Comparison of ENCODE assay signal across 8 mouse cellular contexts in the genomic region with DNA sequence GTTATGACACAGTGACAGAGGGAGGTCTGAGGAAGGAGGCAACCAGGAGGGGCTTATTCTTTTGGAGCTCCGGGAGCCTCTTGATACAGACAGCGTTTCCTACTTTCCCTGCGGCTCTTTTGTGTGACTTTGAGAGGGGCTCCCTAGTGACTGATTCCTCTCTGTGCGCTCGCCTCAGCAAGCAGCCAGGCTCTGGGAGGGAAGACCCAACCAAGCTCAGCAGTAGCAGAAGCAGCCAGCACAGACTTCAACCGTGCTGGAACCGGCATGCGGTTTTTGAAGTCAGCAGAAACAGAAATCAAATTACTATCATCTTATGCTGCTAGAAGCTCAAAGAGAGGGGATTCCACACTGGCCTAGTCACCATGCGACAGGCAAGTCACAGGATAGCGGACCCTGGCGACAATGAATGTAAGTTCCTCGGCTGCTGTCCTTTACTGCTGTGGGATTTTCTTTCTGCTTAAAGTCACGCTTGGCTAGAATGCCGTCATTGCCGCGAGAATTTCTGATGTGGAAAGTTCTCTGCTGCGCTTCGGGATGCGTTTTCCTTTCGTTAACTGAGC. TPM values are rescaled to one million over a fixed set of nuclear protein-coding genes. Genes with fewer than 3 reads are reported as not detected.
DNase-seq lines count a peak whose midpoint lies in the region; ATAC-seq and TF ChIP-seq lines count a peak whose summit lies in the region.

Gene Htr2a (plus strand): TSS at position 22 of the 563 bp plus-strand sequence.

- H3K79me2 ChIP-seq in MEL (ENCODE audit: control insufficient read depth, insufficient read depth, low read length, poor library complexity) (no peaks in the 10 kb centered on the region; the same call in 1 of the 2 replicates), macrophage (ENCODE audit: inconsistent target) (no peaks in the 10 kb centered on the region)

- WGBS in macrophage (ENCODE audit: missing documents), result 2% methylated on average over 20 of the region's 20 CpGs
- 1% methylated on average over 20 of the region's 20 CpGs for WGBS in stomach, embryonic 15.5 days

- peak within 1 kb of the TSS; percentile 65 for H3K9ac ChIP-seq in MEL (ENCODE audit: control insufficient read depth, low read depth, low read length, poor library complexity, severe bottlenecking)
- no peak within 1 kb of the TSS for H3K9ac ChIP-seq in stomach, embryonic 15.5 days

- peaks cover 0 to 8% of the 10 kb centered on the region in 2 experiments; a peak in 2 of 4 replicates for H3K36me3 ChIP-seq in MEL (ENCODE audit: control insufficient read depth in 1 of 2, insufficient read depth in 2 of 2, low read length in 2 of 2)
- no peaks in the 10 kb centered on the region for H3K36me3 ChIP-seq in macrophage (ENCODE audit: inconsistent target)
- no peaks in the 10 kb centered on the region for H3K36me3 ChIP-seq in stomach, embryonic 15.5 days

- TF ChIP-seq POLR2A in MEL (IDR thresholded peaks at IDR 0.05; ENCODE audit: control insufficient read depth in 1 of 2, insufficient read depth in 1 of 2, low read depth in 1 of 2, low read length in 2 of 2, poor library complexity in 1 of 2), result no peak

- DNase-seq in kidney, adult 18-20 months, result peak; percentile 6
- DNase-seq in kidney, postnatal 25 days, result no peak
- DNase-seq in MEL (ENCODE audit: low read depth, low spot score), result peak; percentile 73
- DNase-seq in cerebellum, postnatal 25 days, result no peak

- H3K4me3 ChIP-seq in MEL (ENCODE audit: control insufficient read depth in 1 of 2, insufficient read depth in 1 of 2, low read depth in 2 of 2, low read length in 2 of 2) (peak within 1 kb of the TSS; percentile 62 to 66), macrophage (ENCODE audit: inconsistent target) (peak within 1 kb of the TSS; percentile 37)
- H3K4me3 ChIP-seq in stomach, embryonic 15.5 days (replicated peaks), result peak within 1 kb of the TSS; percentile 36

- H3K27ac ChIP-seq in MEL (ENCODE audit: control insufficient read depth, low read depth, low read length) (peak within 1 kb of the TSS; percentile 42), macrophage (peak within 1 kb of the TSS; percentile 13; the same call in 1 of the 2 replicates)
- H3K27ac ChIP-seq in stomach, embryonic 15.5 days, result no peak within 1 kb of the TSS

- TF ChIP-seq RAD21 in MEL (IDR thresholded peaks at IDR 0.05; ENCODE audit: low read depth, low read length), result no peak

- TF ChIP-seq CTCF in MEL (IDR thresholded peaks at IDR 0.05 in 2 of 3, conservative IDR thresholded peaks at IDR 0.05 in 1 of 3; ENCODE audit: control insufficient read depth in 1 of 3, insufficient read depth in 1 of 3, low read depth in 2 of 3, low read length in 3 of 3, poor library complexity in 1 of 3, severe bottlenecking in 1 of 3), result peak in 1 of 3 experiments; percentile 6; a peak in 1 of 6 replicates

- H3K4me1 ChIP-seq in MEL (ENCODE audit: control insufficient read depth in 1 of 2, insufficient read depth in 2 of 2, low read length in 2 of 2), result peaks cover 0 to 10% of the 10 kb centered on the region in 2 experiments; a peak in 2 of 4 replicates
- H3K4me1 ChIP-seq in stomach, embryonic 15.5 days, result peaks cover 10% of the 10 kb centered on the region; the same call in 1 of the 2 replicates

- ATAC-seq in erythroblast, adult 5-6 weeks (replicated peaks; ENCODE audit: low FRiP score, poor library complexity, severe bottlenecking), result 0 out of 2 replicates have a peak, but pooled peaks have one; percentile 13
- peak; percentile 29 for ATAC-seq in inflammation-experienced regulatory T-cells, adult 6 months
- ATAC-seq in stomach, embryonic 15.5 days (ENCODE audit: insufficient read depth, low FRiP score, low read depth), result no peak

- no peaks in the 10 kb centered on the region for H3K27me3 ChIP-seq in MEL (ENCODE audit: control insufficient read depth in 1 of 2, insufficient read depth in 2 of 2, low read length in 2 of 2)
- H3K27me3 ChIP-seq in stomach, embryonic 15.5 days (replicated peaks), result 0 out of 2 replicates have a peak, but pooled peaks cover 5% of the 10 kb centered on the region

- no peaks in the 10 kb centered on the region for H3K9me3 ChIP-seq in MEL (replicated peaks; ENCODE audit: insufficient read depth, low read length)
- H3K9me3 ChIP-seq in stomach, embryonic 15.5 days, result no peaks in the 10 kb centered on the region

- H3K4me2 ChIP-seq in stomach, embryonic 15.5 days, result peak within 1 kb of the TSS; percentile 62

- no peak; a peak in 1 of 4 replicates for TF ChIP-seq EP300 in MEL (IDR thresholded peaks at IDR 0.05; ENCODE audit: low read depth in 1 of 2, low read length in 2 of 2)

TF ChIP-seq in MEL, 35 proteins besides CTCF, POLR2A, EP300 and RAD21:
- TF ChIP-seq KAT2A (conservative IDR thresholded peaks at IDR 0.05; ENCODE audit: low read depth, low read length), result no peak
- TF ChIP-seq TCF12 (IDR thresholded peaks at IDR 0.05; ENCODE audit: low read depth, low read length), result 0 out of 2 replicates have a peak, but pooled peaks have one; percentile 13
- TF ChIP-seq POLR2AphosphoS2 (IDR thresholded peaks at IDR 0.05; ENCODE audit: low read length), result no peak
- no peak for TF ChIP-seq TBP (IDR thresholded peaks at IDR 0.05; ENCODE audit: low read depth, low read length)
- no peak for TF ChIP-seq MEF2A (IDR thresholded peaks at IDR 0.05; ENCODE audit: extremely low read depth, insufficient replicate concordance, low read depth, low read length, poor library complexity, severe bottlenecking)
- no peak for TF ChIP-seq ZKSCAN1 (IDR thresholded peaks at IDR 0.05; ENCODE audit: low read depth, low read length)
- TF ChIP-seq POLR2AphosphoS5 (IDR thresholded peaks at IDR 0.05; ENCODE audit: borderline replicate concordance, low read depth, low read length), result no peak
- no peak for TF ChIP-seq TAL1 (IDR thresholded peaks at IDR 0.05; ENCODE audit: low read length)
- TF ChIP-seq MXI1 (IDR thresholded peaks at IDR 0.05; ENCODE audit: low read depth, low read length), result peak; percentile 63
- no peak for TF ChIP-seq BHLHE40 (IDR thresholded peaks at IDR 0.05; ENCODE audit: borderline replicate concordance, low read depth, low read length)
- TF ChIP-seq ZMIZ1 (IDR thresholded peaks at IDR 0.05; ENCODE audit: low read depth, low read length), result no peak
- TF ChIP-seq NELFE (IDR thresholded peaks at IDR 0.05; ENCODE audit: low read depth, low read length), result peak; percentile 43
- TF ChIP-seq SMC3 (IDR thresholded peaks at IDR 0.05; ENCODE audit: low read depth, low read length), result no peak
- peak; percentile 65; the same call in 1 of the 2 replicates for TF ChIP-seq MAX (IDR thresholded peaks at IDR 0.05; ENCODE audit: low read length)
- TF ChIP-seq USF1 (IDR thresholded peaks at IDR 0.05; ENCODE audit: low read depth, low read length), result no peak
- no peak for TF ChIP-seq USF2 (IDR thresholded peaks at IDR 0.05; ENCODE audit: borderline replicate concordance in 1 of 2, insufficient read depth in 1 of 2, low read depth in 1 of 2, low read length in 2 of 2)
- no peak for TF ChIP-seq MYC (IDR thresholded peaks at IDR 0.05; ENCODE audit: low read depth, low read length)
- no peak for TF ChIP-seq ZC3H11A (IDR thresholded peaks at IDR 0.05; ENCODE audit: low read depth, low read length)
- no peak for TF ChIP-seq GABPA (IDR thresholded peaks at IDR 0.05; ENCODE audit: low read depth, low read length)
- no peak for TF ChIP-seq UBTF (IDR thresholded peaks at IDR 0.05; ENCODE audit: borderline replicate concordance, insufficient read depth, low read depth, low read length)
- no peak for TF ChIP-seq CHD2 (IDR thresholded peaks at IDR 0.05; ENCODE audit: low read length)
- TF ChIP-seq SIN3A (IDR thresholded peaks at IDR 0.05; ENCODE audit: low read length), result peak; percentile 54; the same call in 1 of the 2 replicates
- TF ChIP-seq HCFC1 (IDR thresholded peaks at IDR 0.05; ENCODE audit: low read depth, low read length), result no peak
- TF ChIP-seq ELF1 (IDR thresholded peaks at IDR 0.05; ENCODE audit: low read depth, low read length), result no peak

RNA-seq across cellular contexts. Expression of gene Htr2a, which starts in this region (rescaled TPM):
- 0.59 and 0.65 TPM in 2 replicates for total RNA-seq in MEL (2012; rRNA removed)
- polyA plus RNA-seq in MEL (2012; ENCODE audit: insufficient read depth in 1 of 2, insufficient read length in 2 of 2, low read depth in 1 of 2, low replicate concordance in 2 of 2, missing spikeins in 1 of 2) (1 to 10 TPM in 1 of 2 experiments, not detected in 1; 1.4 TPM), macrophage (2018) (0.14 to 0.44 TPM (median 0.24 TPM) in 3 replicates)
- not detected in 2 replicates for total RNA-seq in erythroblast, adult 5-6 weeks (2015; ENCODE audit: low replicate concordance)
- 0.09 and 0.42 TPM in 2 replicates for total RNA-seq in erythroblast, adult 5-6 weeks (2017; ENCODE audit: low replicate concordance)
- under 1 TPM in 2 of 3 experiments, not detected in 1; 0.09 to 0.15 TPM for polyA plus RNA-seq in inflammation-experienced regulatory T-cells, adult 6 months (2017; shearing (Covaris generic))
- total RNA-seq in macrophage (2018; cell fraction: chromatin; rRNA removed), result 10 to 100 TPM in 3 of 26 experiments, 1 to 10 TPM in 14, under 1 TPM in 9; 0.50 to 18.0 (median 1.4) TPM
- 1 to 10 TPM in 11 of 26 experiments, under 1 TPM in 15; 0.37 to 9.6 (median 0.85) TPM for total RNA-seq in macrophage (2018; cell fraction: cytosol; rRNA removed)
- total RNA-seq in macrophage (2018; cell fraction: nucleus; rRNA removed), result 10 to 100 TPM in 5 of 26 experiments, 1 to 10 TPM in 18, under 1 TPM in 3; 0.72 to 19.0 (median 2.6) TPM
- polyA plus RNA-seq in stomach, embryonic 15.5 days (2015; fragmentation: Nextera tagmentation; extraction: Ambion mirVana), result 0.31 and 0.48 TPM in 2 replicates

Comparison
In these comparisons a context has a peak if more than half of its experiments do, and no peak if none do; other contexts are left out.
1. DNase-seq: peak in kidney, adult 18-20 months (single experiment) and MEL (single experiment); none in kidney, postnatal 25 days (0 of 2) and cerebellum, postnatal 25 days (0 of 2).
2. Peak in ATAC-seq in erythroblast, adult 5-6 weeks; RNA of the gene not detected or under 1 TPM.
3. Peak in ATAC-seq in inflammation-experienced regulatory T-cells, adult 6 months; RNA of the gene not detected or under 1 TPM.
4. Peak in every context shown above with its lines, with median percentiles within 50 percentile points of each other: H3K4me3 ChIP-seq.